Mouse (Mus musculus): ENCODE measurements around the gene Dapk3.

Dapk3 gene

DNA sequence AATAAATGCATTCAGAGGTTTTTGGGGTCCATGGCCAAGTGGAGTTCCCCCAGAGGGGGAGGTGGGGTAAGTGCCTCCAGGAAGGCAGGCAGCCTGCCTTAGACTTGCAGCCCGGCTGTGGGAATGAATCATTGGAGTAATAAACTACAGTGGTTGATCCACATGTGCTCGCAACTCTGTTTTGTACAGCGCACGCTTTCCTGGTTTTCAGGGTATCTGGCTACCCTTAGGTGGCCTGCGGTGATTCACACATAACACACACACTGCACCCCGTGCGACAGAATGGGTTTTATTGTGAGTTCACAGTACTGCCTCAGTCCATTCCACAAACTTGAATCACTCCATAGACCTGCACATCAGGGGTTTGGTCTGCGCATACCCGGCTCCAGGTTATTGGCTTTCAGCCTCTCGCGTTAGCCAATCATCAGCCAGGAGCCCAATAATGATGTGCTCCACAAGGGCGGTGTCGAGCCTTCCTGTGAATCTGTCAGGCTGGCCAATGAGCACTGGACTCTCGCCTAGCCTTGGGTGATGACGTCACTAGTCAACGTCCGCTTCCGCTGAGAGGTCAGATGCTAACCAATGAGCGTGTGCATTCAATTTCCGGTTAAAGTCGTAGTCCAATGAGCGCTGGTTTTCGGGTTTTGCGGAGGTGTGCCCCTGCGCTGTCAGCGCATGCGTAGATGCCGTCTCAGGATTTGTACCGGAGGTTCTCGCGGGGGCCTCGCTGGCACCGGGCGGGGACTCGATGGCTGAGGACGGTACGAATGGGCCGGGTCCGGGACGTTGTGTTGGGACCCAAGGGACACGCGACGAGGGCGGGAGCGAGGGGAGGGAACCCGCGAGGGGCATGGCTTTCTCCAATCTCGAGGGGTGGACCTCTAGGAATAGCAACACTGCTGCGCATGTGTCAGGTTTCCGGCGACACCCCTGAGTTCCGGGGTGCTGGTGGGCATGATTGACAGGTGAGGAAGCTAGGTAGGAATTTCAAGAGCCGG, at the start of gene Dapk3:
Gene Dapk3 (plus strand): TSS at position 670 of the 998 bp plus-strand sequence.
- peak; percentile 100 for DNase-seq (ENCODE audit: low spot score)

DNA sequence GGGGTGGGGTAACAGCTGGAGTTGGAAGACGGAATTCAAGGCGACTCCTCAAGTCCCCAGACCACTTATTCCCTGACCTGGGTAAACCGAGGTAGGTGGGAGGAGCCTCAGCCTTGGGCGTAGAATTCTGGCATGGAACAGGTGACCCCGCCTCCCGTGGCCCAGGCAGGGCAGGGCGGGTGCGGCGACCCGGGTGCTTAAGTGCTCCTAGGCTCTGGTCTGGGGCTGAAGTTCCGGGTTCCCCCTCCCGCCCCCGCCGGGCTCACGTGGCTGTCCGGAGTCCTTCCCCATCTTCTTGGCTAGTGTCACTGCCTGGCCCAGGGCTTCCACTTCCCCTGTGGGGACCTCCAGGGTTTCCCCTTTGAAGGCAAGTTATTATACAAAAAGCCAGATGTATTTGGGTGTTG, 48.6 kb upstream of the Dapk3 start:
- no peak for DNase-seq (ENCODE audit: low spot score)

GRCm38 (mm10) chr10:81134966-81135681, 47.7 kb upstream of the Dapk3 start, which contains the start of gene Zbtb7a:
Gene Zbtb7a (plus strand): TSS chr10:81135220.
- peak; percentile 44 for DNase-seq (ENCODE audit: low spot score)

DNA sequence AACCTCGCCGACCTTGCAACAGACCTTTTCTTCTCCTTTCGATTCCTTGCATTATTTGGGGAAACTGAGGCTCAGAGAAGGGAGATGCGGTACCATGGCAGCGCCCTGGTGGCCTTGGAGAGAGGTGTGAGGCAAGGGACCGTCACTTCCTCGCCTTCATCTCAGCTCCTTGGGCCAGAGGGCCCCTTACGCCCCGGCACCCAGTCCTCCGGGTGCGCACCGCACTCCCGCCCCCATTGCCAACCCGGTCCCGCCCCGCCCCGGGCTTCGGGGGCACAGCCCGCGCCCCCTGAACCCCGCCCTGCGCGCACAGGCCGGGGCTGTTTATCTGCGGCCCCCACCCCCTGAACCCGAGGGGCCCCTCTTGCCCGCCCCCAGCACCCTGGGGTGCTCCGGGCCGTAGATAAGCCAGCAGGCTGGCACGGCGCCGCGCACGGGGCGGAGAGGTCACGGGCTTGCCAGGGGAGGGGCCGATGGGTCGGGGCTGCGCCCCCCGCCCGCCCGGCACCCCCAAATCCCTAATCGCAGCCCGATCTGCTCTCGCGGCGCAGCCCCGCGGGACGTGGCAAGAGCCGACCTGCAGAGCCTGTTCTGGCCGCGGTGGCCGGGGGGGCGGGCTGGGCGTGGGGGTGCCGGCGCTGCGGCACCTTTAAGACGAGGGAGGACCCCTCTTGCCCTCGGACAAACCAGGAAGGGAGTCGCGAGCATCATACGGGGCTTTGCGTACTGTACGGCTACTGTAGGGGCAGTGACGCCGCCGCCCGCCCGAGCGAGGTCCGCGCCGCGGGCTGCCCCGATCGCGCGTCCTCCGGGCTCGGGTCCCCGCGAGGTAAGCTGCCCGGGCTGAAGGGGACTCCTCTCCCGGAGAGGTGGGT, 46.7 kb upstream of the Dapk3 start:
- peak; percentile 75 for DNase-seq (ENCODE audit: low spot score)

DNA sequence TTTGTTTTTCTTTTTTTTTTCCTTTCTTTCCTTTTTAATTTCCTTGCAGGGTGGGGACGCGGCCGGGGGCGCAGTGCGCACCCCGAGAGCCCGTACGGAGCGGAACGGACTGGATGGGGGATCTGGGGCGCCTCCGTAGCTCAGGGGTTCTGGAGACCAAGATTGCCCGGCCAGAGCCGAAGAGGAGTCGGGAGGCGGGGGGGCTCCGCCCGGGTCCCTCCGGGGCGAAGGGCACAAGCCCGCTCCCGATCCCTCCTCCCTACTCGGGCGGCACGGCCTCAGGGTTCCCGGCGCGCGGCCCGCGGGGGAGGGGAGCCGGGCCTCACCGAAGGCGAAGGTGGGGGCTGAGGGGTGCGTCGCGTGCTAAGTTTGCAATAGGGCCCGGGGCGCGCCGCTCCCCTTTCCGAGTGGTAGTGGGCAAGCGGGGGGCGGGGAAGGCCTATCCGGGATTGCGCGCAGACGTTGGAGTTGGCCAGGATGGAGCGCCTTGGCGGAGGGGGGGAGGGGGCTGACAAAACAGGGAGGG, 46.0 kb upstream of the Dapk3 start:
- DNase-seq (ENCODE audit: low spot score) = no peak

GRCm38 (mm10) chr10:81137252-81138130, 45.3 kb upstream of the Dapk3 start:
- DNase-seq (ENCODE audit: low spot score) = peak; percentile 98

- peak; percentile 54 for DNase-seq (ENCODE audit: low spot score)
These were observed 44.5 kb upstream of the Dapk3 start for GRCm38 (mm10) chr10:81138131-81138782.

DNA sequence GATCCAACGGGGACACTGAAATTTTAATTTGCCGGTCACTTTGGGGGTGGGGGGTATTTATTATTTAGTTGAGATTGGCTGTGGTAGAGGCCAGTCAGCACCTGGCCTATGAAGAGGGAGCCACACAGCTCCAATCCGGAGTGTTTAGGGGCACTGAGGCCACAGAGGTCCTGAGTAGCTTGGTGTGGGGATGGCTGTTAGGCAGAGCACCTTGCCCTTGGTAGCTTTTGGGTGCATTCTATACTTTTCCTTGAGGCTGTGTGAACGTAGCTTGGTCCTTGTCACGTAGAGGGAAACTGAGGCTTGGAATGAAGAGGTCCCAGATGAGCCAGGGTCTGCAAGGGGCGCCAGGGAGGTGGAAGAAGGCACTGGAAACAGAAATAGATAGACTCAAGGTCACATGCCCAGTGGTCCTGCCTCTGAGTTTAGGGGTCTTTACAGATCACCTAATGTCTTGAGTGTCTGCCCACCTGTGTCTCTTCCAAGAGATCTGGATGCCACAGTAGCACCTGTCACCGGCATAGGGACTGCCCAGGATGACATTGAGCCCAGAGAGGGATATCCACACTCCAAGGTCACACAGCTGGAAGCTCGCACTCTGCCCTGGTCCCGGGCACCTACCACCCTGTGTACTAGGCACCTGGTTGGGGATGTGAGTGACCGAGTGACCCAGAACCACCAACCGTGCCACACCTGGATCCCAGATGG, 43.8 kb upstream of the Dapk3 start:
- DNase-seq (ENCODE audit: low spot score) = no peak

- no peak for DNase-seq (ENCODE audit: low spot score)
These were observed 43.3 kb upstream of the Dapk3 start for GRCm38 (mm10) chr10:81139529-81139846.

DNA sequence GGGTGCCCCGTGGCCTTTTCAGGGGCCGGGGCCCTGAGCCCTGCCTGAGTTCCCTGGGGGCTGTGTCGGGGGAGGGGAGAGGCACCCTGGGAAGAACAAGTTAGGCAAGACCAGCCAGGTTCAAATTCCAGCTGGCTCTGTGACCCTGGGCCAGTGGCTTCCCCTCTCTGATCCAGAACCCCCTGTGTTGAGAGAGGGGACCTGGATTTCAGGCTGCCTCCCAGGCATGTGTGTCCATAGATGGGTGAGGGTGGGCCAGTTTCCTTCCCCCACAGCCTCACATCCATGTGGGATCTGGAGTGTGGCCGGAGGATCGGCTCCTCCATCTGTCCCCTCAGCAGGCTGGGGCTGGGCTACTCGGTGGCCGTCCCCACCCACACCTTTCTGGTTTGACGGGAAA, 42.8 kb upstream of the Dapk3 start:
- DNase-seq (ENCODE audit: low spot score) = no peak

GRCm38 (mm10) chr10:81140717-81141454, 41.9 kb upstream of the Dapk3 start:
- DNase-seq (ENCODE audit: low spot score) = no peak

GRCm38 (mm10) chr10:81141455-81142210, 41.2 kb upstream of the Dapk3 start:
- DNase-seq (ENCODE audit: low spot score) = no peak

- DNase-seq (ENCODE audit: low spot score) = no peak
These were observed 40.2 kb upstream of the Dapk3 start for GRCm38 (mm10) chr10:81142551-81142981.

DNA sequence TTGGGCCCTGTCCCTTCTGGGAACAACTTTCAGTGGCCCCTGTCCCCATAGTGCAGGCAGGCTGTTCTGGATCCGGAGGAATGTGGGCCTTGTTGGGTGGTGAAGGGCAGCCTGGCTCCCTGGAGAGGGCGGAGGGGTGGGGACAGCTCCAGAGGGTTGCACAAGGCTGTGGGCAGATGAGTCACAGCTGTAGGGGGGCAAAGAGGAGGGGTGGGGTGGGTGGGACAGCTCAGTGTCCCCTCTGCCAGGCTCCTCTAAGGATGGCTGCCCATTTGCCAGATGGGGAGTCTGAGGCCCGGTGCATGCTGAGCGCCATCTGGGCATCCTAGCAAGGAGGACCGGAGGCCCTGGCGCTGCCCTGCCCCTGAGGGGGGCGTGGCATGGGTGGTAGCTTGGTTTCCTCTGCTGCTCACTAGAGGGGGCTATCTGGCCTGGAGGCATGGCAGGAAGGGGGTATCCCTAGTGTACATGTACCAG, 39.6 kb upstream of the Dapk3 start:
- DNase-seq (ENCODE audit: low spot score) = no peak

DNA sequence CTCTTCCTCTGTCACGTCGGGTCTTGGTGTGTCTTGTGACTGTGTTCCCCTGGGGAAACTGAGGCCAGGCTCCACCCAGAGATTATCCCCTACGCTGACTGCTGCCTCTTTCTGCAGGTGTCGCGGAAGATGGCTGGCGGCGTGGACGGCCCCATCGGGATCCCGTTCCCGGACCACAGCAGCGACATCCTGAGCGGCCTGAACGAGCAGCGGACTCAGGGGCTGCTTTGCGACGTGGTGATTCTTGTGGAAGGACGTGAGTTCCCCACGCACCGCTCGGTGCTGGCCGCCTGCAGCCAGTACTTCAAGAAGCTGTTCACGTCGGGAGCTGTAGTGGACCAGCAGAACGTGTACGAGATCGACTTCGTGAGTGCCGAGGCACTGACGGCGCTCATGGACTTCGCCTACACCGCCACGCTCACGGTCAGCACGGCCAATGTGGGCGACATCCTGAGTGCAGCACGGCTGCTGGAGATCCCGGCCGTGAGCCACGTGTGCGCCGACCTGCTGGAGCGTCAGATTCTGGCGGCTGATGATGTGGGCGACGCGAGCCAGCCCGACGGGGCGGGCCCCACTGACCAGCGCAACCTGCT, 38.9 kb upstream of the Dapk3 start:
- DNase-seq (ENCODE audit: low spot score) = no peak

- no peak for DNase-seq (ENCODE audit: low spot score)
These were observed 38.1 kb upstream of the Dapk3 start for GRCm38 (mm10) chr10:81144667-81145066.

DNA sequence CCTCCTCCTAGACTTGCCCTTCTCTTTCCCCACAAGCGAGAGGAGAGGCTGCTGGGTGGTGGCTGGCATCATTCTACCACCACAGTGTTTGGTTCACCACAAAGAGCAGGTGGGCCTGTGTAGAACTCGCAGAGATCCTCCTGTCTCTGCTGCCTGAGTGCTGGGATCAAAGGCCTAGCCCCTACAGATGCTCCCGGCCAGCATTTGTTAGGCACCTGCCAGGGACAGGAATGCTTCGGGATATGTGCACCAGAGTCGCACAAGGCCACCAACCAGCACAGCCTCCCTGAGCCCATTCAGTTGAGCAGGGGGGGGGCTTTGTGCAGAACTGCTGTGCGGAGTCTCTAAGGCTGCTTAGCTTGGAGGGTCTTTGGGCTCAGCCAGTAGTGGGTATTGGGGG, 37.5 kb upstream of the Dapk3 start:
- DNase-seq (ENCODE audit: low spot score) = no peak

DNA sequence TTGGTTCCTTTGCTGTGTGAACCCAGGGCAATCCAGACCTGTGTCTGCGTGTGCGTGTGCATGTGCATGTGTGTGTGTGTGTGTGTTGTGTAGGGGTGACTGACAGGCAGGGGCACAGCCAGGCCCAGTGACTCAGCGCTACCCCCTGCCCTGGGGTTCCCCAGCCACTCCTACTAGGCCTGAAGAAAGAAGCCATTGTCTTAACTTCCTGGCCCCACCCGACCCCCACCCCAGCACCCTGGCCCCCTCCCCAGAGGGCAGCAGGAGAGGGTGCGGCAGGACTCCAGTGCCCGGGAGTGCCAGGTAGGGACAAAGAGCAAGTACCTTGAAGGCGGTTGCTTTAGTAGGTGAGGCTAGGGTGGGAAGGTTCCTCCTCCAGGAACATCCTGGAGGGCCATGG, 37.0 kb upstream of the Dapk3 start:
- no peak for DNase-seq (ENCODE audit: low spot score)
